Mouse (Mus musculus): ENCODE measurements at regions not wholly inside any gene's neighbourhood (a gene's known extent, or its start where the extent isn't known, plus 50 kb on each side); places are given as distances from the start of the nearest gene placed in this dataset.

DNA sequence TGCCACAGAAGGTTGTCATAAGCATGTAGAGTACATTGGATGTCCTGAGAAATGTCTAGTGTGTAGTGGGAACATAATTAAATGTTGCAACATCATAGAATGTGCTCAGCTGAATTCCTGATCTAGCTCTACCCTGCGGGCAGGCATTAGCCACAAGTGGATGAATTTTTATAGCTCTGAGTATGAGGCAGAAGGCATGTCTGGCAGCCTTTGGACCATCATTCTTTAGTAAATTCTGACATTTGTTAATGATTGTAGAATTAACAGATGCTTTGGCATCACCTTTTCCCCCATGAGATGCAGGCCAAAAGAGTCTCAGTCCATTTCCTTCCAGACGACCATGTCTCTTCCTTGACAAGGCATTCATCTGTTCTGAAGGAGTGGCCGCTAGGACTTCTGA lies 630.0 kb downstream of the Tmem182 start:
- TF ChIP-seq CTCF (IDR thresholded peaks at IDR 0.05; ENCODE audit: low read depth, low read length), result no peak
- no peak for TF ChIP-seq EP300 (IDR thresholded peaks at IDR 0.05; ENCODE audit: insufficient read depth, low read depth, low read length)
- no peak for TF ChIP-seq POLR2A (IDR thresholded peaks at IDR 0.05; ENCODE audit: insufficient read depth, low read length)
